Mouse (Mus musculus): ENCODE results near the gene Sox13. TPM values are rescaled to one million over a fixed set of nuclear protein-coding genes. Genes with fewer than 3 reads are reported as not detected.

Gene Sox13
- polyA plus RNA-seq, 1 experiment from 2014 or later = 5.8 TPM

- Histone ChIP-seq H3K4me1 (replicated peaks; ENCODE audit: control insufficient read depth, insufficient read depth, low read length) (peaks cover 37% of the 10 kb centered on the region), H3K4me3 (replicated peaks; ENCODE audit: low read length) (no peak overlapping the region), H3K27me3 (ENCODE audit: control insufficient read depth, insufficient read depth, low read length) (no peaks in the 10 kb centered on the region), H3K36me3 (replicated peaks; ENCODE audit: control insufficient read depth, insufficient read depth) (no peaks in the 10 kb centered on the region), H3K9ac (no peak overlapping the region), H3K9me3 (ENCODE audit: control insufficient read depth, low read length) (no peaks in the 10 kb centered on the region), H3K27ac (no peak overlapping the region), H3K4me2 (replicated peaks) (no peak overlapping the region)
- no peak for DNase-seq (ENCODE audit: low spot score)
- ATAC-seq (ENCODE audit: low FRiP score) = no peak
- 72% methylated on average over 3 of the region's 3 CpGs for WGBS
These were observed 4.9 kb downstream of the Sox13 start for GRCm38 (mm10) chr1:133419178-133419834.

- H3K9me3 ChIP-seq (ENCODE audit: control insufficient read depth, low read length) = no peaks in the 10 kb centered on the region
- WGBS = 15% methylated on average over 25 of the region's 28 CpGs
- H3K4me3 ChIP-seq (replicated peaks; ENCODE audit: low read length) = peak overlapping the region; percentile 22
- H3K27ac ChIP-seq = no peak overlapping the region
- H3K4me1 ChIP-seq (replicated peaks; ENCODE audit: control insufficient read depth, insufficient read depth, low read length) = peaks cover 37% of the 10 kb centered on the region
- H3K27me3 ChIP-seq (ENCODE audit: control insufficient read depth, insufficient read depth, low read length) = no peaks in the 10 kb centered on the region
- no peak for DNase-seq (ENCODE audit: low spot score)
- peak overlapping the region; percentile 56 for H3K9ac ChIP-seq
- ATAC-seq (ENCODE audit: low FRiP score) = no peak
- H3K4me2 ChIP-seq (replicated peaks) = peak overlapping the region; percentile 58
- H3K36me3 ChIP-seq (replicated peaks; ENCODE audit: control insufficient read depth, insufficient read depth) = no peaks in the 10 kb centered on the region
These were observed 5.9 kb downstream of the Sox13 start for GRCm38 (mm10) chr1:133418164-133418800.

- Histone ChIP-seq H3K9me3 (ENCODE audit: control insufficient read depth, low read length) (no peaks in the 10 kb centered on the region), H3K4me1 (replicated peaks; ENCODE audit: control insufficient read depth, insufficient read depth, low read length) (peaks cover 37% of the 10 kb centered on the region), H3K27ac (no peak overlapping the region), H3K4me3 (replicated peaks; ENCODE audit: low read length) (no peak overlapping the region), H3K36me3 (replicated peaks; ENCODE audit: control insufficient read depth, insufficient read depth) (no peaks in the 10 kb centered on the region), H3K9ac (no peak overlapping the region), H3K27me3 (ENCODE audit: control insufficient read depth, insufficient read depth, low read length) (no peaks in the 10 kb centered on the region), H3K4me2 (replicated peaks) (peak overlapping the region; percentile 58)
- no peak for DNase-seq (ENCODE audit: low spot score)
- WGBS = 81% methylated on average over 1 of the region's 1 CpGs
- ATAC-seq (ENCODE audit: low FRiP score) = no peak
These were observed 6.6 kb downstream of the Sox13 start for GRCm38 (mm10) chr1:133417539-133417938.

- DNase-seq (ENCODE audit: low spot score) (no peak), ATAC-seq (ENCODE audit: low FRiP score) (no peak)
- 71% methylated on average over 3 of the region's 3 CpGs for WGBS
- H3K9ac ChIP-seq = no peak overlapping the region
- no peaks in the 10 kb centered on the region for H3K27me3 ChIP-seq (ENCODE audit: control insufficient read depth, insufficient read depth, low read length)
- no peak overlapping the region for H3K4me2 ChIP-seq (replicated peaks)
- no peak overlapping the region for H3K4me3 ChIP-seq (replicated peaks; ENCODE audit: low read length)
- no peaks in the 10 kb centered on the region for H3K9me3 ChIP-seq (ENCODE audit: control insufficient read depth, low read length)
- no peaks in the 10 kb centered on the region for H3K36me3 ChIP-seq (replicated peaks; ENCODE audit: control insufficient read depth, insufficient read depth)
- H3K4me1 ChIP-seq (replicated peaks; ENCODE audit: control insufficient read depth, insufficient read depth, low read length) = peaks cover 33% of the 10 kb centered on the region
- H3K27ac ChIP-seq = no peak overlapping the region
These were observed 7.1 kb downstream of the Sox13 start for GRCm38 (mm10) chr1:133417113-133417512.

- H3K4me3 ChIP-seq (replicated peaks; ENCODE audit: low read length) = no peak overlapping the region
- ATAC-seq (ENCODE audit: low FRiP score) = no peak
- peaks cover 28% of the 10 kb centered on the region for H3K4me1 ChIP-seq (replicated peaks; ENCODE audit: control insufficient read depth, insufficient read depth, low read length)
- no peaks in the 10 kb centered on the region for H3K9me3 ChIP-seq (ENCODE audit: control insufficient read depth, low read length)
- DNase-seq (ENCODE audit: low spot score) = no peak
- 86% methylated on average over 7 of the region's 7 CpGs for WGBS
- H3K36me3 ChIP-seq (replicated peaks; ENCODE audit: control insufficient read depth, insufficient read depth) = no peaks in the 10 kb centered on the region
- no peak overlapping the region for H3K27ac ChIP-seq
- H3K27me3 ChIP-seq (ENCODE audit: control insufficient read depth, insufficient read depth, low read length) = no peaks in the 10 kb centered on the region
- H3K4me2 ChIP-seq (replicated peaks) = no peak overlapping the region
- H3K9ac ChIP-seq = no peak overlapping the region
These were observed 7.7 kb downstream of the Sox13 start for GRCm38 (mm10) chr1:133416472-133416871.

- WGBS = 71% methylated on average over 6 of the region's 6 CpGs
- no peaks in the 10 kb centered on the region for H3K9me3 ChIP-seq (ENCODE audit: control insufficient read depth, low read length)
- no peak overlapping the region for H3K4me3 ChIP-seq (replicated peaks; ENCODE audit: low read length)
- H3K9ac ChIP-seq = no peak overlapping the region
- no peaks in the 10 kb centered on the region for H3K36me3 ChIP-seq (replicated peaks; ENCODE audit: control insufficient read depth, insufficient read depth)
- H3K4me1 ChIP-seq (replicated peaks; ENCODE audit: control insufficient read depth, insufficient read depth, low read length) = peaks cover 20% of the 10 kb centered on the region
- H3K4me2 ChIP-seq (replicated peaks) = no peak overlapping the region
- no peaks in the 10 kb centered on the region for H3K27me3 ChIP-seq (ENCODE audit: control insufficient read depth, insufficient read depth, low read length)
- ATAC-seq (ENCODE audit: low FRiP score) = no peak
- DNase-seq (ENCODE audit: low spot score) = no peak
- H3K27ac ChIP-seq = no peak overlapping the region
These were observed 8.7 kb downstream of the Sox13 start for GRCm38 (mm10) chr1:133415505-133415904.

GRCm38 (mm10) chr1:133415086-133415485, 9.1 kb downstream of the Sox13 start:
- DNase-seq (ENCODE audit: low spot score) (no peak), ATAC-seq (ENCODE audit: low FRiP score) (no peak)
- 49% methylated on average over 7 of the region's 7 CpGs for WGBS
- H3K4me2 ChIP-seq (replicated peaks) = no peak overlapping the region
- peaks cover 20% of the 10 kb centered on the region for H3K4me1 ChIP-seq (replicated peaks; ENCODE audit: control insufficient read depth, insufficient read depth, low read length)
- H3K4me3 ChIP-seq (replicated peaks; ENCODE audit: low read length) = no peak overlapping the region
- H3K9me3 ChIP-seq (ENCODE audit: control insufficient read depth, low read length) = no peaks in the 10 kb centered on the region
- H3K27me3 ChIP-seq (ENCODE audit: control insufficient read depth, insufficient read depth, low read length) = no peaks in the 10 kb centered on the region
- H3K36me3 ChIP-seq (replicated peaks; ENCODE audit: control insufficient read depth, insufficient read depth) = no peaks in the 10 kb centered on the region
- no peak overlapping the region for H3K9ac ChIP-seq
- H3K27ac ChIP-seq = no peak overlapping the region

GRCm38 (mm10) chr1:133412941-133413340, 11.2 kb downstream of the Sox13 start:
- Histone ChIP-seq H3K4me3 (replicated peaks; ENCODE audit: low read length) (no peak overlapping the region), H3K9ac (no peak overlapping the region), H3K36me3 (replicated peaks; ENCODE audit: control insufficient read depth, insufficient read depth) (no peaks in the 10 kb centered on the region), H3K4me1 (replicated peaks; ENCODE audit: control insufficient read depth, insufficient read depth, low read length) (peaks cover 16% of the 10 kb centered on the region), H3K9me3 (ENCODE audit: control insufficient read depth, low read length) (no peaks in the 10 kb centered on the region), H3K4me2 (replicated peaks) (no peak overlapping the region), H3K27me3 (ENCODE audit: control insufficient read depth, insufficient read depth, low read length) (no peaks in the 10 kb centered on the region), H3K27ac (no peak overlapping the region)
- ATAC-seq (ENCODE audit: low FRiP score) = no peak
- WGBS = 74% methylated on average over 9 of the region's 9 CpGs
- DNase-seq (ENCODE audit: low spot score) = no peak

GRCm38 (mm10) chr1:133411506-133412147, 12.6 kb downstream of the Sox13 start:
- Histone ChIP-seq H3K4me1 (replicated peaks; ENCODE audit: control insufficient read depth, insufficient read depth, low read length) (peaks cover 10% of the 10 kb centered on the region), H3K9me3 (ENCODE audit: control insufficient read depth, low read length) (no peaks in the 10 kb centered on the region), H3K27ac (no peak overlapping the region), H3K36me3 (replicated peaks; ENCODE audit: control insufficient read depth, insufficient read depth) (no peaks in the 10 kb centered on the region), H3K9ac (no peak overlapping the region), H3K4me2 (replicated peaks) (no peak overlapping the region), H3K27me3 (ENCODE audit: control insufficient read depth, insufficient read depth, low read length) (no peaks in the 10 kb centered on the region), H3K4me3 (replicated peaks; ENCODE audit: low read length) (no peak overlapping the region)
- 38% methylated on average over 8 of the region's 8 CpGs for WGBS
- DNase-seq (ENCODE audit: low spot score) = no peak
- no peak for ATAC-seq (ENCODE audit: low FRiP score)
